ENCODE assay signal across 10 mouse cellular contexts in the genomic region with DNA sequence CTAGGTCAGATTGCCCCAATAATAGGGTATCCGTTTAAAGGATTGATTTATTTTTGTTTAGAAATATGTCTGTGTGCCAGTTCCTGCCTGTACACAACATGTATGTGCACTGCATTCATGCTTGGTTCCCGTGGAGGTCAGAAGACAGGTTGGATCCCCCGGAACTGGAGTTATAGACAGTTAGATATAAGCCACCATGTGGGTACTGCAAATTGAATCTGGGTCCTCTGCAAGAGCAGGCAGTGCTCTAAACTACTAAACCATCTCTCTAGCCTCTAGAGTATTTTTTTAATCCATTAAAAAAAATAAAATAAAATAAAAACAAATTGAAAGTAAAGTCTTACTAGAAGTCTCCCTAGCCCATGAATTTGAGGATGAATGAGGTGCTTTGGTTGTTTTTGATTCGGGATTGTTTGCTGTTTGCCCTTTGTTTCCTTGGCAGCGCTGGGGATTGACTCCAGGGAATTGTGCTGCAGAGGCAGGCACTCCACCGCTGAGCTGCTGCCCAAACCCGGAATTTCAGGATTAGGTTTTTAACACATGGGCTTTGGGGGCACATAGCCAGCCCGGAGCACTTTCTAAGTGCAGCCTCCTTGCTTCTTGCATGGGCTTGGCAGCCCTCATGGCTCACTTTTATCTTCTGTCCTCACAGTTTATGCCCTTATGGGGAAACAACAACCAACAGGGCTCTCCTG.
A peak's percentile ranks its signal among the peaks of the same experiment; 100 is the strongest.
DNase-seq lines count a peak whose midpoint lies in the region; ATAC-seq and TF ChIP-seq lines count a peak whose summit lies in the region.
"Had no signal": no experiment of that assay in that cellular context is flagged by ENCODE, and none has a peak within 500 bp of the region (broad histone marks: within the 10 kb centered on the region; RNA-seq: fewer than 3 reads in every experiment).

No protein-coding gene starts in this region.

- 49% methylated on average over 8 of the region's 8 CpGs for WGBS in cerebellum, adult 2 months
- WGBS in hindbrain, embryonic 11.5 days: 27% methylated on average over 8 of the region's 8 CpGs
- 21% methylated on average over 8 of the region's 8 CpGs for WGBS in neural tube, embryonic 15.5 days
- WGBS in lung, postnatal 0 days: 31% methylated on average over 8 of the region's 8 CpGs

- no peak for TF ChIP-seq EP300 in lung, postnatal 0 days (IDR thresholded peaks at IDR 0.05)

- no peaks in the 10 kb centered on the region for H3K9me3 ChIP-seq in hindbrain, embryonic 11.5 days (ENCODE audit: control insufficient read depth, low read length)
- no peaks in the 10 kb centered on the region for H3K9me3 ChIP-seq in neural tube, embryonic 15.5 days (replicated peaks)
- H3K9me3 ChIP-seq in lung, postnatal 0 days (ENCODE audit: low read length): no peaks in the 10 kb centered on the region

- no peak for TF ChIP-seq CTCF in cerebellum, adult 2 months (IDR thresholded peaks at IDR 0.05; ENCODE audit: borderline replicate concordance, insufficient read depth, low read depth, low read length)
- no peak for TF ChIP-seq CTCF in lung, postnatal 0 days (IDR thresholded peaks at IDR 0.05)

- H3K27ac ChIP-seq in cerebellum, adult 2 months (ENCODE audit: insufficient read depth, low read length): no peak overlapping the region
- H3K27ac ChIP-seq in hindbrain, embryonic 11.5 days (ENCODE audit: low read depth, low read length): no peak overlapping the region
- H3K27ac ChIP-seq in neural tube, embryonic 15.5 days (replicated peaks): peak overlapping the region; percentile 28
- no peak overlapping the region for H3K27ac ChIP-seq in lung, postnatal 0 days (ENCODE audit: low read length)

- intact Hi-C loops in left cerebral cortex, postnatal 4 days (cut with DNase I): no loop called here
- intact Hi-C loops in left cerebral cortex, postnatal 25 days (cut with DNase I): no loop called here

- no peak for TF ChIP-seq POLR2A in cerebellum, adult 2 months (IDR thresholded peaks at IDR 0.05; ENCODE audit: borderline replicate concordance, insufficient read depth, low read length)

- H3K36me3 ChIP-seq in hindbrain, embryonic 11.5 days (ENCODE audit: control insufficient read depth, insufficient read depth, low read length): no peaks in the 10 kb centered on the region
- H3K36me3 ChIP-seq in neural tube, embryonic 15.5 days: no peaks in the 10 kb centered on the region
- no peaks in the 10 kb centered on the region for H3K36me3 ChIP-seq in lung, postnatal 0 days (ENCODE audit: insufficient read depth, low read length)

- no peak overlapping the region for H3K4me3 ChIP-seq in cerebellum, adult 2 months (replicated peaks; ENCODE audit: insufficient read depth, low read depth, low read length)
- H3K4me3 ChIP-seq in hindbrain, embryonic 11.5 days (ENCODE audit: low read depth, low read length): no peak overlapping the region
- no peak overlapping the region for H3K4me3 ChIP-seq in neural tube, embryonic 15.5 days (replicated peaks)
- H3K4me3 ChIP-seq in lung, postnatal 0 days (ENCODE audit: low read depth, low read length): no peak overlapping the region

- no peak overlapping the region for H3K4me2 ChIP-seq in hindbrain, embryonic 11.5 days (replicated peaks; ENCODE audit: low read depth, low read length)
- no peak overlapping the region for H3K4me2 ChIP-seq in neural tube, embryonic 15.5 days
- H3K4me2 ChIP-seq in lung, postnatal 0 days (replicated peaks; ENCODE audit: low read depth, low read length): no peak overlapping the region

- no peak for ATAC-seq in hindbrain, embryonic 11.5 days (ENCODE audit: low FRiP score)
- no peak; the same call in 1 of the 2 replicates for ATAC-seq in neural tube, embryonic 15.5 days (ENCODE audit: low FRiP score)
- ATAC-seq in lung, postnatal 0 days: no peak

- DNase-seq in cerebellum, postnatal 10 days: peak; percentile 55 to 63
- no peak for DNase-seq in cerebellum, adult 2 months
- DNase-seq in left cerebral cortex, postnatal 4 days: peak; percentile 64
- DNase-seq in left cerebral cortex, postnatal 25 days (ENCODE audit: low spot score in 2 of 2): no peak
- peak; percentile 48 for DNase-seq in hindbrain, embryonic 11.5 days (ENCODE audit: low spot score)
- no peak for DNase-seq in thymus, postnatal 10 days (ENCODE audit: low spot score in 2 of 2)
- no peak for DNase-seq in lung, postnatal 0 days (ENCODE audit: low spot score)
- DNase-seq: cerebellum, postnatal 25 days; thymus, postnatal 36 days had no signal

- peaks cover 8% of the 10 kb centered on the region for H3K4me1 ChIP-seq in cerebellum, adult 2 months (ENCODE audit: control insufficient read depth, insufficient read depth, low read length)
- H3K4me1 ChIP-seq in hindbrain, embryonic 11.5 days (replicated peaks; ENCODE audit: control insufficient read depth, insufficient read depth, low read length): peaks cover 7% of the 10 kb centered on the region; the same call in 1 of the 2 replicates
- H3K4me1 ChIP-seq in neural tube, embryonic 15.5 days: peaks cover 19% of the 10 kb centered on the region
- H3K4me1 ChIP-seq in lung, postnatal 0 days (ENCODE audit: insufficient read depth, low read depth, low read length): peaks cover 11% of the 10 kb centered on the region

- H3K9ac ChIP-seq in hindbrain, embryonic 11.5 days (ENCODE audit: low read depth, low read length): peak overlapping the region; percentile 24; the same call in 1 of the 2 replicates
- H3K9ac ChIP-seq in neural tube, embryonic 15.5 days (replicated peaks): no peak overlapping the region
- H3K9ac ChIP-seq in lung, postnatal 0 days (replicated peaks; ENCODE audit: low read depth): no peak overlapping the region

- no peaks in the 10 kb centered on the region for H3K27me3 ChIP-seq in cerebellum, adult 2 months (ENCODE audit: control insufficient read depth, insufficient read depth, low read length)
- H3K27me3 ChIP-seq in hindbrain, embryonic 11.5 days (ENCODE audit: control insufficient read depth, insufficient read depth, low read length): no peaks in the 10 kb centered on the region
- H3K27me3 ChIP-seq in neural tube, embryonic 15.5 days (replicated peaks): no peaks in the 10 kb centered on the region
- H3K27me3 ChIP-seq in lung, postnatal 0 days (replicated peaks; ENCODE audit: insufficient read depth, low read length): no peaks in the 10 kb centered on the region

Comparison
In these comparisons a context has a peak if more than half of its experiments do, and no peak if none do; other contexts are left out.
1. DNase-seq: peak in cerebellum, postnatal 10 days (2 of 2), left cerebral cortex, postnatal 4 days (single experiment) and hindbrain, embryonic 11.5 days (single experiment); none in cerebellum, adult 2 months (0 of 2), left cerebral cortex, postnatal 25 days (0 of 2), thymus, postnatal 10 days (0 of 2) and lung, postnatal 0 days (single experiment).